Mouse (Mus musculus) intestine, embryonic 15.5 days (tissue): Measurements from ENCODE around the gene Adarb1. TPM values are rescaled to one million over a fixed set of nuclear protein-coding genes. Genes with fewer than 3 reads are reported as not detected.
A peak's percentile ranks its signal among the peaks of the same experiment; 100 is the strongest.

Experiments used
- ATAC-seq: fragments of 200-750 bp; cut with Nextera tagmentation; 2 replicates; pipeline ENCODE4 v1.8.0; 2017; ENCODE audit warnings: moderate TSS enrichment, moderate library complexity
- H3K27ac ChIP-seq: fragments of 300-500 bp; sonication (generic); 2 replicates; pipeline ENCODE4 v1.5.1; 2015; ENCODE audit warnings: mild to moderate bottlenecking, inconsistent platforms
- H3K27me3 ChIP-seq: fragments of 300-500 bp; sonication (generic); replicated peaks from 2 replicates; pipeline ENCODE4 v1.6.1; 2015; ENCODE audit warnings: inconsistent platforms
- H3K36me3 ChIP-seq: fragments of 300-500 bp; sonication (generic); 2 replicates; pipeline ENCODE4 v1.6.1; 2015; ENCODE audit warnings: inconsistent platforms
- H3K4me1 ChIP-seq: fragments of 300-500 bp; sonication (generic); replicated peaks from 2 replicates; pipeline ENCODE4 v1.6.1; 2015; ENCODE audit warnings: inconsistent platforms
- H3K4me2 ChIP-seq: fragments of 300-500 bp; sonication (generic); replicated peaks from 2 replicates; pipeline ENCODE4 v1.6.1; 2015; ENCODE audit warnings: mild to moderate bottlenecking, inconsistent platforms
- H3K4me3 ChIP-seq: fragments of 300-500 bp; sonication (generic); replicated peaks from 2 replicates; pipeline ENCODE4 v1.5.1; 2015; ENCODE audit warnings: inconsistent platforms
- H3K9ac ChIP-seq: fragments of 300-500 bp; sonication (generic); 2 replicates; pipeline ENCODE4 v1.6.1; 2015; ENCODE audit warnings: inconsistent platforms
- H3K9me3 ChIP-seq: fragments of 300-500 bp; sonication (generic); 2 replicates; pipeline ENCODE4 v1.6.1; 2016; ENCODE audit warnings: inconsistent platforms
- WGBS: fragments of 180-500 bp; shearing (Covaris S2); methylation state at CpG from one replicate; pipeline ENCODE4 v1.1.7; 2015; 5-methylcytosine and 5-hydroxymethylcytosine counted together
- polyA plus RNA-seq: library from polyadenylated mRNA; unstranded; fragments of >200 nt; fragmentation: Nextera tagmentation; extraction: Ambion mirVana; gene quantifications from 2 replicates; pipeline ENCODE4 v1.2.1, GENCODE M21; 2015

Adarb1 gene
- polyA plus RNA-seq, 1 experiment from 2014 or later = 5.8 TPM

GRCm38 (mm10) chr10:77448698-77449247, 30.7 kb upstream of the Adarb1 start:
- no peak overlapping the region for H3K27ac ChIP-seq
- no peak overlapping the region for H3K9ac ChIP-seq
- no peak for ATAC-seq

DNA sequence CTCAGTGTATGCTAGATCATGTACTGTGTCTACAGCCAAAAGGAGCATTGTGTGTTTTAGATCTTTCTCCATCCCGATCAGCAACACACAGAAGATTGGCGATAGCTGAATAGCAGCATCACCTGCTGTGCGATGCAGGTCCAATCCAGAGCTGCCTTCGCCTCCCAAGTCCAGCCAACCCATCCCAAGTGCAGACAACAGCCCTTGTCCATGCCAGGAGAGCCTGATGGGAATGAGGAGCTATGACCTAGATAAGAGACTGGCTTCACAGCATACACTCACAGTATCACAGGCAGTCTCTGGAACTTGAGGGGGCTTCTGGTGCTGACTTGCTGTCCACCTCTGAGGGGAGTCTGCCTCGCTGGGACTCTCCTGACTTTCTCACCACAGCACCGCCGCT, 30.1 kb upstream of the Adarb1 start:
- peaks cover 13% of the 10 kb centered on the region for H3K4me1 ChIP-seq
- H3K36me3 ChIP-seq = no peaks in the 10 kb centered on the region
- no peak overlapping the region for H3K4me3 ChIP-seq
- no peak overlapping the region for H3K27ac ChIP-seq
- no peak overlapping the region for H3K4me2 ChIP-seq
- ATAC-seq = no peak
- 84% methylated on average over 7 of the region's 7 CpGs for WGBS
- H3K9me3 ChIP-seq = no peaks in the 10 kb centered on the region
- no peak overlapping the region for H3K9ac ChIP-seq
- peaks cover 4% of the 10 kb centered on the region for H3K27me3 ChIP-seq

More at GRCm38 (mm10) chr10:77448698-77449247, 30.7 kb upstream of the Adarb1 start:
- Histone ChIP-seq H3K27me3 (peaks cover 4% of the 10 kb centered on the region), H3K9me3 (no peaks in the 10 kb centered on the region), H3K4me2 (peak overlapping the region; percentile 54), H3K36me3 (no peaks in the 10 kb centered on the region), H3K4me3 (no peak overlapping the region), H3K4me1 (peaks cover 13% of the 10 kb centered on the region)
- WGBS = 37% methylated on average over 6 of the region's 6 CpGs

DNA sequence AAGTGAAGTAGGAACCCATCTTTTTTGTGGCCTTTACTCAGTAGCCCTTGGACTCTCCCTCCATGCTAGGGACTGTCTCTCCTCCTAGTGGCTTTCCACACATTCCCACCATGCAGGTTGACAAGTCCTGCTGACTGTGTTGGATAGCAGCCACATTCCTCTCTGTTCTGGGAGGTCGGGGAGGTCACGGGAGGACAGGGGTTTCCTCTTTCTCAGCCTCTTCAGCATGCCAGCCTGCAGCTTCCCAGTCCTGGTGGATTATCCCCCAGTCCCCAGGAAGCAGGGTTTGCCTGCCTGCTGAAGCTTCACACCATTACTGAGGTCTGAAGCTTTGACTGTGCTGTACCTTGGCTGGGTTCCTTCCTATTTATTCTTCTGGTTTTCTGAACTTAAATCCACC, 29.7 kb upstream of the Adarb1 start:
- Histone ChIP-seq H3K27me3 (peaks cover 4% of the 10 kb centered on the region), H3K9ac (no peak overlapping the region), H3K9me3 (no peaks in the 10 kb centered on the region), H3K4me1 (peaks cover 13% of the 10 kb centered on the region), H3K36me3 (no peaks in the 10 kb centered on the region), H3K4me3 (no peak overlapping the region), H3K27ac (no peak overlapping the region), H3K4me2 (no peak overlapping the region)
- no peak for ATAC-seq
- WGBS = 16% methylated on average over 2 of the region's 2 CpGs

- Histone ChIP-seq H3K4me1 (peaks cover 7% of the 10 kb centered on the region), H3K9ac (no peak overlapping the region), H3K27me3 (no peaks in the 10 kb centered on the region), H3K4me3 (no peak overlapping the region), H3K36me3 (no peaks in the 10 kb centered on the region), H3K4me2 (no peak overlapping the region), H3K9me3 (no peaks in the 10 kb centered on the region), H3K27ac (no peak overlapping the region)
- ATAC-seq = no peak
- WGBS = 80% methylated on average over 4 of the region's 4 CpGs
Observed at GRCm38 (mm10) chr10:77442250-77442649, 24.2 kb upstream of the Adarb1 start.

GRCm38 (mm10) chr10:77441812-77442211, 23.7 kb upstream of the Adarb1 start:
- Histone ChIP-seq H3K4me1 (peaks cover 7% of the 10 kb centered on the region), H3K9me3 (no peaks in the 10 kb centered on the region), H3K36me3 (no peaks in the 10 kb centered on the region), H3K4me3 (no peak overlapping the region), H3K9ac (no peak overlapping the region), H3K27ac (no peak overlapping the region), H3K27me3 (no peaks in the 10 kb centered on the region), H3K4me2 (no peak overlapping the region)
- WGBS = 85% methylated on average over 3 of the region's 3 CpGs
- no peak for ATAC-seq

DNA sequence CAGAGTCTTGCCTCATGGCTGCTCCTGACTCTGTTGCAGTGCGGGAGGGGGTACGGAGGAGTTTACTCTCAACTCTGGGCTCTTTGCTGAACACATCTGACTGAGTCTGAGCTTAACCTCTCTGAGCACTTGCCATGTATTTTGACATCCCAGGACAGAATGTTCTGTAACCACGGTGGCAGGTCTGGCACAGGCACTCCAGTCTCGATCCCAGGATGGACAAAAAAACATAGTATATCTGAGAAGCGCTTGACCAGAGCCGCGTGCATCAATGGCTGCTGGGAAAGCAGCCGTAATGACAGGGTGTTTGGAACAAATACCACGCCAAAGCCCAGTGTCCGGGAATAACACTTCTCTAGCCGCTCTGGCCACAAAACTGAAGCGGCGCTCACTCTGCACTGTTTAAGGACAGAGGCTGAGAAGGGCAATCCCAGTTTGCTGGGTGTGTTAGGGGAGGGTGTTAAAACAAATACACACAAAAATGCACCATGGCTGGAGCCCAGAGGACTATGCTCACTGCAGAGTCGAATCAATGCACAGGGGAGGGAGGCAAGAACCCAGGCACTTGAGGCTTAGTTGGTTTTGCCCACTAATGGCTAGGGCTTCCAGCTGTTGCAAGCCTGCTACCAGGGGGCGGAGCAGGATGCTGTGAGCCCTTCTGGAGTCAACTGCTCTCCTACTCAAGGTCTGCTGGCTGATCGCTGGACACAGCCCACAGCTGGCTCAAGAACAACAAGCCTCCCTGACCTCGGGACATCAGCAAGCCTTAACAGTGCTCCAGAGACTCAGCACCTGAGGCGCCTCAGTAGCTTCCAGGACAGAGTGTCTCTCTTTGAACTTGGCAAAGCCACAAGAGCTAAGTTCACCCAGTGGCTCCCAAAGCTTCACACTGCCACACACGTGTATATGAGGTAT, 23.0 kb upstream of the Adarb1 start:
- 48% methylated on average over 19 of the region's 19 CpGs for WGBS
- no peaks in the 10 kb centered on the region for H3K9me3 ChIP-seq
- H3K4me3 ChIP-seq = no peak overlapping the region
- no peak for ATAC-seq
- H3K4me2 ChIP-seq = no peak overlapping the region
- H3K27me3 ChIP-seq = no peaks in the 10 kb centered on the region
- H3K27ac ChIP-seq = no peak overlapping the region
- H3K4me1 ChIP-seq = peaks cover 7% of the 10 kb centered on the region
- H3K36me3 ChIP-seq = no peaks in the 10 kb centered on the region
- no peak overlapping the region for H3K9ac ChIP-seq

GRCm38 (mm10) chr10:77440286-77440685, 22.2 kb upstream of the Adarb1 start:
- Histone ChIP-seq H3K36me3 (no peaks in the 10 kb centered on the region), H3K4me2 (no peak overlapping the region), H3K27me3 (no peaks in the 10 kb centered on the region), H3K4me1 (peaks cover 7% of the 10 kb centered on the region), H3K9me3 (no peaks in the 10 kb centered on the region), H3K9ac (no peak overlapping the region), H3K4me3 (no peak overlapping the region), H3K27ac (no peak overlapping the region)
- no peak for ATAC-seq
- 54% methylated on average over 6 of the region's 6 CpGs for WGBS

GRCm38 (mm10) chr10:77439026-77439425, 21.0 kb upstream of the Adarb1 start:
- Histone ChIP-seq H3K9me3 (no peaks in the 10 kb centered on the region), H3K4me1 (peaks cover 12% of the 10 kb centered on the region), H3K36me3 (no peaks in the 10 kb centered on the region), H3K27ac (no peak overlapping the region), H3K4me2 (no peak overlapping the region), H3K4me3 (no peak overlapping the region), H3K9ac (no peak overlapping the region), H3K27me3 (no peaks in the 10 kb centered on the region)
- 80% methylated on average over 3 of the region's 3 CpGs for WGBS
- no peak for ATAC-seq

GRCm38 (mm10) chr10:77438021-77438420, 20.0 kb upstream of the Adarb1 start:
- Histone ChIP-seq H3K9ac (no peak overlapping the region), H3K27ac (no peak overlapping the region), H3K4me2 (no peak overlapping the region), H3K27me3 (no peaks in the 10 kb centered on the region), H3K4me3 (no peak overlapping the region), H3K36me3 (no peaks in the 10 kb centered on the region), H3K9me3 (no peaks in the 10 kb centered on the region), H3K4me1 (peaks cover 12% of the 10 kb centered on the region)
- 48% methylated on average over 1 of the region's 1 CpGs for WGBS
- no peak for ATAC-seq

GRCm38 (mm10) chr10:77435343-77435742, 17.3 kb upstream of the Adarb1 start:
- no peaks in the 10 kb centered on the region for H3K36me3 ChIP-seq
- H3K4me3 ChIP-seq = no peak overlapping the region
- H3K4me2 ChIP-seq = no peak overlapping the region
- ATAC-seq = no peak
- peaks cover 5% of the 10 kb centered on the region; the same call in 1 of the 2 replicates for H3K4me1 ChIP-seq
- H3K9me3 ChIP-seq = no peaks in the 10 kb centered on the region
- 70% methylated on average over 4 of the region's 4 CpGs for WGBS
- H3K27ac ChIP-seq = no peak overlapping the region
- H3K9ac ChIP-seq = no peak overlapping the region
- H3K27me3 ChIP-seq = no peaks in the 10 kb centered on the region

DNA sequence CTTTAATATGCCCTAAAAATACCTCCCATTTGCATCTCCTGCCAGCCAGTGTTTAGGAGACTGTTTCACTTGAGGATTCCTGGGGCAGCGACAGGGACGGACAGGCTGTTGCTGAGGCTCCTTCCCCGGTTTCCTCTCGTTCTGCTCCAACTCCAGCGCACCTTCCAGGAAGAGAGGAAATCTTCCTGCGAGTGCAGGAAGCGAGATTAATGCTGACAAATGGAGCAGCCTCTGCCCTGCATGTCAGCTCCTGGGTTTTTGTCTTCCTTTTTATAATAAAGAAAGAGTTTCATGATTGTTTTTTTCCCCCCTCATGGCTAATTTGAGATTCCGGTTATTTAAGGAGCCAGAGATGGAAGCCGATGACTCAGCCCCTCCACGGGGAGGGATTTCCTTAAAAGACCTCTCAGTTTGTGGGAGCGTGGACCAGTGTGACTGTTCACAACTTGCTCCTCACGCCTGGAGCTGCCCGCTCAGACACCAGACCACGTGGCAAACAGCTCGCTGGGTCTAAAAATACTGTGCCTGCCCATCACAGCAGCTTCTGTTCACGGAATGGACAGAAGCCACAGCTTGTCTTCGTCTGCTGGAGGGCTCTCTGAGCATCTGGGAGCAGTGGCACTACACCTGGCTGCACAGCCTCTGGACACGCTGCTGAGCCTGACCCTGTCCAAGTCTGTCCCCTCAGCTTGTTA, 16.5 kb upstream of the Adarb1 start:
- Histone ChIP-seq H3K4me3 (no peak overlapping the region), H3K4me2 (peak overlapping the region; percentile 18), H3K9ac (no peak overlapping the region), H3K27me3 (no peaks in the 10 kb centered on the region), H3K36me3 (no peaks in the 10 kb centered on the region), H3K27ac (peak overlapping the region; percentile 33; the same call in 1 of the 2 replicates), H3K9me3 (no peaks in the 10 kb centered on the region), H3K4me1 (peaks cover 5% of the 10 kb centered on the region; the same call in 1 of the 2 replicates)
- ATAC-seq = no peak
- WGBS = 45% methylated on average over 18 of the region's 18 CpGs

- H3K9me3 ChIP-seq = no peaks in the 10 kb centered on the region
- no peak for ATAC-seq
- H3K4me2 ChIP-seq = peak overlapping the region; percentile 18
- no peaks in the 10 kb centered on the region for H3K27me3 ChIP-seq
- no peak overlapping the region for H3K27ac ChIP-seq
- no peak overlapping the region for H3K4me3 ChIP-seq
- WGBS = 35% methylated on average over 4 of the region's 4 CpGs
- no peaks in the 10 kb centered on the region for H3K36me3 ChIP-seq
- peaks cover 5% of the 10 kb centered on the region; the same call in 1 of the 2 replicates for H3K4me1 ChIP-seq
- H3K9ac ChIP-seq = no peak overlapping the region
Observed at GRCm38 (mm10) chr10:77434076-77434456, 16.0 kb upstream of the Adarb1 start.
